8 mouse cellular contexts compared by ENCODE assay signal in genomic region chr14:21750008-21750880, GRCm38 (mm10). TPM values are rescaled to one million over a fixed set of nuclear protein-coding genes. Genes with fewer than 3 reads are reported as not detected.
DNase-seq lines count a peak whose midpoint lies in the region; ATAC-seq and TF ChIP-seq lines count a peak whose summit lies in the region.

Gene Samd8, plus strand, starts transcription at chr14:21750531.

- peak; percentile 96 for TF ChIP-seq POLR2A in olfactory bulb, adult 2 months (IDR thresholded peaks at IDR 0.05; ENCODE audit: insufficient read depth, low read depth, low read length)
- TF ChIP-seq POLR2A in thymus, adult 2 months (IDR thresholded peaks at IDR 0.05; ENCODE audit: control insufficient read depth, extremely low read depth, insufficient read depth, low read length, poor library complexity), result 0 out of 2 replicates have a peak, but pooled peaks have one; percentile 54

- no peak for TF ChIP-seq CTCF in olfactory bulb, adult 2 months (IDR thresholded peaks at IDR 0.05; ENCODE audit: insufficient read depth, low read depth, low read length)
- no peak for TF ChIP-seq CTCF in thymus, adult 2 months (IDR thresholded peaks at IDR 0.05; ENCODE audit: borderline replicate concordance, control insufficient read depth, extremely low read depth, insufficient read depth, low read length, poor library complexity)

- no peaks in the 10 kb centered on the region for H3K27me3 ChIP-seq in lung, embryonic 15.5 days
- no peaks in the 10 kb centered on the region for H3K27me3 ChIP-seq in thymus, adult 2 months (ENCODE audit: control insufficient read depth, insufficient read depth, low read length)

- peaks cover 22% of the 10 kb centered on the region for H3K4me1 ChIP-seq in lung, embryonic 15.5 days
- H3K4me1 ChIP-seq in olfactory bulb, adult 2 months (ENCODE audit: control insufficient read depth, insufficient read depth, low read length), result peaks cover 9% of the 10 kb centered on the region
- peaks cover 3% of the 10 kb centered on the region; the same call in 1 of the 2 replicates for H3K4me1 ChIP-seq in thymus, adult 2 months (replicated peaks; ENCODE audit: control insufficient read depth, insufficient read depth, low read length)

- no peaks in the 10 kb centered on the region for H3K36me3 ChIP-seq in lung, embryonic 15.5 days
- H3K36me3 ChIP-seq in thymus, adult 2 months (ENCODE audit: control insufficient read depth, insufficient read depth, low read length), result no peaks in the 10 kb centered on the region

- 6% methylated on average over 49 of the region's 52 CpGs for WGBS in lung, embryonic 15.5 days
- 6% methylated on average over 51 of the region's 52 CpGs for WGBS in olfactory bulb, adult 2 months
- WGBS in thymus, adult 2 months, result 6% methylated on average over 52 of the region's 52 CpGs

- no peaks in the 10 kb centered on the region for H3K9me3 ChIP-seq in lung, embryonic 15.5 days

- peak within 1 kb of the TSS; percentile 87 for H3K4me2 ChIP-seq in lung, embryonic 15.5 days

- peak within 1 kb of the TSS; percentile 84 for H3K27ac ChIP-seq in lung, embryonic 15.5 days
- peak within 1 kb of the TSS; percentile 68 for H3K27ac ChIP-seq in olfactory bulb, adult 2 months (ENCODE audit: insufficient read depth, low read depth, low read length)
- H3K27ac ChIP-seq in thymus, adult 2 months (ENCODE audit: control insufficient read depth, insufficient read depth, low read length), result peak within 1 kb of the TSS; percentile 32; the same call in 1 of the 2 replicates

- peak within 1 kb of the TSS; percentile 100 for H3K4me3 ChIP-seq in lung, embryonic 15.5 days
- peak within 1 kb of the TSS; percentile 86 for H3K4me3 ChIP-seq in olfactory bulb, adult 2 months (ENCODE audit: insufficient read depth, low read depth, low read length)
- peak within 1 kb of the TSS; percentile 95 for H3K4me3 ChIP-seq in thymus, adult 2 months (ENCODE audit: control insufficient read depth, insufficient read depth, low read length)

- peak within 1 kb of the TSS; percentile 90 for H3K9ac ChIP-seq in lung, embryonic 15.5 days

- peak; percentile 70 for ATAC-seq in frontal cortex, adult (ENCODE audit: low TSS enrichment)
- ATAC-seq in hematopoietic stem cell, adult 5-6 weeks (replicated peaks in 1 of 2; ENCODE audit: insufficient read depth in 1 of 2, low FRiP score in 2 of 2, low TSS enrichment in 1 of 2, low read depth in 1 of 2, poor library complexity in 2 of 2, severe bottlenecking in 2 of 2), result peak; percentile 74 to 79
- peak; percentile 90 for ATAC-seq in lung, embryonic 15.5 days (ENCODE audit: borderline replicate concordance, extremely low read depth, low FRiP score, low TSS enrichment)

- peak; percentile 95 for DNase-seq in Muller cell, postnatal 12 days (ENCODE audit: inconsistent ontology term)
- DNase-seq in cerebellum, adult 9-10 months, result peak; percentile 87
- peak; percentile 74 to 80 for DNase-seq in layer of hippocampus, adult 8-10 months (ENCODE audit: low spot score in 2 of 2)
- peak; percentile 74 for DNase-seq in thymus, adult 2 months

RNA-seq across cellular contexts. Expression of gene Samd8, which starts in this region (rescaled TPM):
- 9.0 and 9.4 TPM in 2 replicates for total RNA-seq in hematopoietic stem cell, adult 5-6 weeks (2017)
- total RNA-seq in layer of hippocampus, adult 8-10 months (2022), result 10 to 100 TPM; 70.0 to 85.8 (median 81.0) TPM
- 8.2 and 9.4 TPM in 2 replicates for polyA plus RNA-seq in lung, embryonic 15.5 days (2015; fragmentation: Nextera tagmentation; extraction: Ambion mirVana)
- not detected in 2 replicates for polyA plus RNA-seq in olfactory bulb, adult 2 months (2012; ENCODE audit: insufficient read depth, insufficient read length, low replicate concordance, missing spikeins)
- 12.1 and 13.3 TPM in 2 replicates for polyA plus RNA-seq in thymus, adult 2 months (2012; rRNA removed)

Comparison
In these comparisons a context has a peak if more than half of its experiments do, and no peak if none do; other contexts are left out.
1. Peak in every context shown above with its lines: DNase-seq, ATAC-seq, H3K4me3 ChIP-seq and H3K27ac ChIP-seq.
2. H3K27ac ChIP-seq: peak in every context shown above with its lines; median percentile 84 in lung, embryonic 15.5 days; 68 in olfactory bulb, adult 2 months; 32 in thymus, adult 2 months.